Mouse (Mus musculus) ES-E14 (cell line): ENCODE data around the gene Repin1. TPM values are rescaled to one million over a fixed set of nuclear protein-coding genes. Genes with fewer than 3 reads are reported as not detected.

ENCODE experiments used
- DNase-seq: peaks from one replicate; pipeline ENCODE4 v3.0.0-alpha.2; 2013; ENCODE audit warnings: low read depth, low spot score
- H3K27ac ChIP-seq: 2 replicates; pipeline ENCODE4 v1.5.1; 2012; ENCODE audit warnings: low read depth, mild to moderate bottlenecking, low read length, moderate library complexity, mixed read lengths; ENCODE audit not compliant: poor library complexity, insufficient read depth, severe bottlenecking
- H3K36me3 ChIP-seq: 2 replicates; pipeline ENCODE4 v1.6.1; 2012; ENCODE audit warnings: mild to moderate bottlenecking, low read length, moderate library complexity, mixed read lengths; ENCODE audit not compliant: control insufficient read depth, poor library complexity, insufficient read depth, severe bottlenecking
- H3K4me1 ChIP-seq, 2 experiments: fragments of 150-350 bp in 1 of 2; sonication (generic) in 1 of 2; 2 replicates each; pipeline ENCODE4 v1.6.1; 2012; ENCODE audit warnings: low read length in 2 of 2, mild to moderate bottlenecking in 1 of 2, mixed read lengths in 1 of 2; ENCODE audit not compliant: control insufficient read depth in 2 of 2, insufficient read depth in 2 of 2, poor library complexity in 1 of 2
- H3K4me3 ChIP-seq, 2 experiments: fragments of 150-350 bp in 1 of 2; sonication (generic) in 1 of 2; 2 replicates each; pipeline ENCODE4 v1.5.1; 2012; ENCODE audit warnings: low read length in 2 of 2, low read depth in 1 of 2, mild to moderate bottlenecking in 1 of 2, mixed read lengths in 1 of 2; ENCODE audit not compliant: insufficient read depth in 1 of 2, poor library complexity in 1 of 2, severe bottlenecking in 1 of 2
- H3K9ac ChIP-seq: 2 replicates; pipeline ENCODE4 v1.6.1; 2012; ENCODE audit warnings: low read depth, mild to moderate bottlenecking, low read length, mixed read lengths; ENCODE audit not compliant: poor library complexity, insufficient read depth, severe bottlenecking
- H3K9me3 ChIP-seq: fragments of 150-350 bp; sonication (generic); 2 replicates; pipeline ENCODE4 v1.6.1; 2012; ENCODE audit warnings: low read depth, mild to moderate bottlenecking, low read length; ENCODE audit not compliant: control insufficient read depth, insufficient read depth
- CHD2 ChIP-seq: IDR thresholded peaks from 2 replicates; pipeline ENCODE4 v1.6.1; 2014; ENCODE audit warnings: mild to moderate bottlenecking, low read depth, low read length, inconsistent platforms
- HCFC1 ChIP-seq: IDR thresholded peaks from 2 replicates; pipeline ENCODE4 v1.6.1; 2012; ENCODE audit warnings: low read length, inconsistent platforms, borderline replicate concordance; ENCODE audit not compliant: insufficient read depth
- MAFK ChIP-seq: IDR thresholded peaks from 2 replicates; pipeline ENCODE4 v1.6.1; 2014; ENCODE audit warnings: mild to moderate bottlenecking, low read depth, low read length, inconsistent platforms; ENCODE audit not compliant: insufficient read depth
- ZC3H11A ChIP-seq: IDR thresholded peaks from 2 replicates; pipeline ENCODE4 v1.6.1; 2012; ENCODE audit warnings: low read depth, mild to moderate bottlenecking, inconsistent platforms, low read length, borderline replicate concordance
- ZNF384 ChIP-seq: IDR thresholded peaks from 2 replicates; pipeline ENCODE4 v1.6.1; 2012; ENCODE audit warnings: low read depth, low read length, inconsistent platforms
- in situ Hi-C, 2 experiments: fragments of 600-800 bp; cut with MboI; formaldehyde crosslinking; loops; one replicate each; pipeline ENCODE4 v1.15.1; 2025; ENCODE audit warnings: low sequenced_read_pairs in 2 of 2, inconsistent platforms in 1 of 2; ENCODE audit not compliant: unreplicated experiment in 2 of 2
- total RNA-seq: library from RNA; depleted of rRNA; stranded (reverse); fragments of 300-350 nt; gene quantifications from 2 replicates; pipeline ENCODE4 v1.2.3, GENCODE M21; 2012; rRNA removed

Repin1 gene
- total RNA-seq = 17.4 and 22.8 TPM in 2 replicates

- in situ Hi-C loops = no loop called here
Measured at GRCm38 (mm10) chr6:48593158-48594042, at the start of gene Repin1, which contains the start of gene Gm44965. Gene Repin1, plus strand, starts transcription at chr6:48593883. Gene Gm44965, plus strand, starts transcription at chr6:48593941.

GRCm38 (mm10) chr6:48545251-48545650, 48.4 kb upstream of the Repin1 start:
- TF ChIP-seq HCFC1 = no peak
- TF ChIP-seq MAFK = no peak
- no peak for DNase-seq
- in situ Hi-C loops = no loop called here
- Histone ChIP-seq H3K27ac (no peak overlapping the region), H3K36me3 (no peaks in the 10 kb centered on the region), H3K9me3 (no peaks in the 10 kb centered on the region), H3K4me3 (no peak overlapping the region), H3K4me1 (peaks cover 0 to 3% of the 10 kb centered on the region in 2 experiments; a peak in 1 of 4 replicates), H3K9ac (no peak overlapping the region)

More at GRCm38 (mm10) chr6:48593158-48594042, at the start of gene Repin1, which contains the start of gene Gm44965:
- H3K9ac ChIP-seq = peak within 1 kb of the TSS; percentile 91
- DNase-seq = no peak
- H3K27ac ChIP-seq = no peak within 1 kb of the TSS
- TF ChIP-seq MAFK (no peak), HCFC1 (peak; percentile 45; the same call in 1 of the 2 replicates)
- H3K4me1 ChIP-seq = peaks cover 0 to 7% of the 10 kb centered on the region in 2 experiments; a peak in 2 of 4 replicates
- H3K36me3 ChIP-seq = peaks cover 14% of the 10 kb centered on the region; the same call in 1 of the 2 replicates
- no peaks in the 10 kb centered on the region for H3K9me3 ChIP-seq
- H3K4me3 ChIP-seq = peak within 1 kb of the TSS; percentile 73 to 90

GRCm38 (mm10) chr6:48546271-48546670, 47.4 kb upstream of the Repin1 start:
- no peaks in the 10 kb centered on the region for H3K9me3 ChIP-seq
- H3K4me1 ChIP-seq = peaks cover 0 to 3% of the 10 kb centered on the region in 2 experiments; a peak in 1 of 4 replicates
- no peak overlapping the region for H3K27ac ChIP-seq
- TF ChIP-seq CHD2 (no peak), HCFC1 (no peak), ZC3H11A (no peak), ZNF384 (no peak), MAFK (no peak)
- in situ Hi-C loops = no loop called here
- no peak for DNase-seq
- H3K36me3 ChIP-seq = no peaks in the 10 kb centered on the region
- H3K9ac ChIP-seq = no peak overlapping the region
- H3K4me3 ChIP-seq = no peak overlapping the region

GRCm38 (mm10) chr6:48546858-48547257, 46.8 kb upstream of the Repin1 start:
- TF ChIP-seq CHD2 (no peak), MAFK (no peak), ZNF384 (no peak), ZC3H11A (no peak), HCFC1 (no peak)

GRCm38 (mm10) chr6:48548314-48548713, 45.4 kb upstream of the Repin1 start:
- TF ChIP-seq ZC3H11A = no peak
- no peak for TF ChIP-seq MAFK
- Histone ChIP-seq H3K36me3 (no peaks in the 10 kb centered on the region), H3K4me1 (no peaks in the 10 kb centered on the region), H3K27ac (no peak overlapping the region), H3K9ac (no peak overlapping the region), H3K4me3 (no peak overlapping the region), H3K9me3 (no peaks in the 10 kb centered on the region)
- in situ Hi-C loops = no loop called here
- no peak for DNase-seq

More at GRCm38 (mm10) chr6:48546858-48547257, 46.8 kb upstream of the Repin1 start:
- no peaks in the 10 kb centered on the region for H3K36me3 ChIP-seq
- no peak overlapping the region for H3K27ac ChIP-seq
- DNase-seq = no peak
- in situ Hi-C loops = no loop called here
- no peak overlapping the region for H3K4me3 ChIP-seq
- H3K4me1 ChIP-seq = peaks cover 0 to 2% of the 10 kb centered on the region in 2 experiments; a peak in 1 of 4 replicates
- no peaks in the 10 kb centered on the region for H3K9me3 ChIP-seq
- H3K9ac ChIP-seq = no peak overlapping the region
